Mouse (Mus musculus) erythroblast, embryonic 14.5 days (primary cell): ENCODE results near the gene BC053393. TPM values are rescaled to one million over a fixed set of nuclear protein-coding genes. Genes with fewer than 3 reads are reported as not detected.
"Not testable (repeated sequence)": the region's sequence is repeated elsewhere in the genome, so short reads cannot be mapped to it uniquely, and the experiment has no call there.

Experiments used
- H3K27me3 ChIP-seq: 2 replicates; pipeline ENCODE4 v1.6.1; 2012; ENCODE audit warnings: inconsistent platforms; ENCODE audit not compliant: control insufficient read depth
- H3K36me3 ChIP-seq: 2 replicates; pipeline ENCODE4 v1.6.1; 2012; ENCODE audit warnings: mild to moderate bottlenecking, inconsistent platforms; ENCODE audit not compliant: control insufficient read depth
- H3K4me1 ChIP-seq: 2 replicates; pipeline ENCODE4 v1.6.1; 2012; ENCODE audit warnings: inconsistent platforms; ENCODE audit not compliant: control insufficient read depth
- H3K4me3 ChIP-seq: replicated peaks from 2 replicates; pipeline ENCODE3; 2012; ENCODE audit warnings: moderate library complexity, mild to moderate bottlenecking, inconsistent platforms
- H3K9me3 ChIP-seq: 2 replicates; pipeline ENCODE4 v1.6.1; 2012; ENCODE audit warnings: low read length, inconsistent platforms, mixed read lengths; ENCODE audit not compliant: control insufficient read depth
- GATA1 ChIP-seq: IDR thresholded peaks from 2 replicates; pipeline ENCODE4 v1.6.1; 2012; ENCODE audit warnings: low read length, inconsistent platforms, mixed read lengths
- TAL1 ChIP-seq: IDR thresholded peaks from 3 replicates; pipeline ENCODE4 v1.6.1; 2012; ENCODE audit warnings: low read length, inconsistent platforms, mixed read lengths
- polyA plus RNA-seq: library from polyadenylated mRNA; stranded (reverse); fragments of >175 nt; gene quantifications from 2 replicates; pipeline ENCODE4 v1.2.3, GENCODE M21; 2012

BC053393 gene
- polyA plus RNA-seq, 1 experiment = not detected

GRCm38 (mm10) chr11:46631635-46632034 is 60.3 kb downstream of the BC053393 start:
- Histone ChIP-seq H3K27me3 (no peaks in the 10 kb centered on the region), H3K9me3 (no peaks in the 10 kb centered on the region), H3K4me3 (no peak overlapping the region), H3K4me1 (no peaks in the 10 kb centered on the region), H3K36me3 (no peaks in the 10 kb centered on the region)
- no peak for TF ChIP-seq GATA1
- TF ChIP-seq TAL1 = no peak

- not testable (repeated sequence) for H3K36me3 ChIP-seq, H3K9me3 ChIP-seq, H3K4me1 ChIP-seq, H3K4me3 ChIP-seq, H3K27me3 ChIP-seq
Observed at GRCm38 (mm10) chr11:46635516-46635915, 64.2 kb downstream of the BC053393 start.

GRCm38 (mm10) chr11:46636568-46636967 is 65.2 kb downstream of the BC053393 start:
- Histone ChIP-seq H3K4me1 (no peaks in the 10 kb centered on the region), H3K9me3 (no peaks in the 10 kb centered on the region), H3K27me3 (no peaks in the 10 kb centered on the region), H3K36me3 (no peaks in the 10 kb centered on the region), H3K4me3 (no peak overlapping the region)
- no peak for TF ChIP-seq GATA1
- TF ChIP-seq TAL1 = no peak

Other genes with a start within 250 kb of the BC053393 start
- 0.02 and 0.06 TPM in 2 replicates for gene Itk, start 182.0 kb upstream of the BC053393 start, polyA plus RNA-seq
- not detected in 2 replicates for gene Fam71b, start 175.0 kb upstream of the BC053393 start, polyA plus RNA-seq
- 19.9 and 26.4 TPM in 2 replicates for gene Med7, start 134.6 kb upstream of the BC053393 start, polyA plus RNA-seq
- 0.04 TPM in 1 of 2 replicates, not detected in the other for gene Havcr2, start 116.6 kb upstream of the BC053393 start, polyA plus RNA-seq
- gene Gm12169, start 47.3 kb upstream of the BC053393 start, polyA plus RNA-seq = not detected in 2 replicates
- not detected in 2 replicates for gene Dppa1, start 57.7 kb downstream of the BC053393 start, polyA plus RNA-seq
- not detected in 2 replicates for gene Timd2, start 135.5 kb downstream of the BC053393 start, polyA plus RNA-seq
- not detected in 2 replicates for gene Havcr1, start 163.5 kb downstream of the BC053393 start, polyA plus RNA-seq
- gene Timd4, start 239.3 kb downstream of the BC053393 start, polyA plus RNA-seq = 0.02 TPM in 2 replicates